In genomic region chr10:21023142-21023734, GRCm38 (mm10) we compare ENCODE assay signal across 13 mouse cellular contexts.
DNase-seq lines count a peak whose midpoint lies in the region.
"Had no signal": no experiment of that assay in that cellular context is flagged by ENCODE, and none has a peak within 500 bp of the region (broad histone marks: within the 10 kb centered on the region; RNA-seq: fewer than 3 reads in every experiment).

No protein-coding gene starts in this region.

- H3K9me3 ChIP-seq in limb, embryonic 10.5 days (replicated peaks), result no peaks in the 10 kb centered on the region

- H3K4me3 ChIP-seq in limb, embryonic 10.5 days, result no peak overlapping the region

- peak; percentile 9 for DNase-seq in cerebellum, adult 18-20 months
- DNase-seq in cerebellum, adult 9-10 months, result no peak
- DNase-seq in ovary, adult 18-20 months (ENCODE audit: low spot score), result peak; percentile 9
- DNase-seq in ovary, postnatal 14 days (ENCODE audit: low spot score), result no peak
- peak; percentile 9 for DNase-seq in fibroblast of lung, adult 2 months (ENCODE audit: low read depth)
- DNase-seq in thymus, postnatal 25 days, result no peak
- no peak for DNase-seq in spleen, adult 18-20 months
- no peak for DNase-seq in limb, embryonic 10.5 days (ENCODE audit: low spot score)
- DNase-seq: adrenal gland, postnatal 25 days; heart, postnatal 10 days; kidney, postnatal 10 days; lung, postnatal 10 days; right cerebral cortex, adult 18-20 months had no signal

- no peaks in the 10 kb centered on the region for H3K27me3 ChIP-seq in limb, embryonic 10.5 days (ENCODE audit: low read depth, poor library complexity, severe bottlenecking)

- no peak overlapping the region for H3K27ac ChIP-seq in limb, embryonic 10.5 days

- WGBS in limb, embryonic 10.5 days, result 88% methylated on average over 7 of the region's 7 CpGs

- H3K36me3 ChIP-seq in limb, embryonic 10.5 days, result no peaks in the 10 kb centered on the region

- no peaks in the 10 kb centered on the region for H3K4me1 ChIP-seq in limb, embryonic 10.5 days

Comparison
In these comparisons a context has a peak if more than half of its experiments do, and no peak if none do; other contexts are left out.
1. DNase-seq: peak in cerebellum, adult 18-20 months (2 of 2), ovary, adult 18-20 months (single experiment) and fibroblast of lung, adult 2 months (single experiment); none in cerebellum, adult 9-10 months (single experiment), ovary, postnatal 14 days (single experiment), thymus, postnatal 25 days (single experiment), spleen, adult 18-20 months (0 of 2) and limb, embryonic 10.5 days (single experiment).